Mouse (Mus musculus): Measurements from ENCODE around the gene Chst10. TPM values are rescaled to one million over a fixed set of nuclear protein-coding genes. Genes with fewer than 3 reads are reported as not detected.

The Chst10 gene
- polyA plus RNA-seq (2015; fragmentation: Nextera tagmentation; extraction: Ambion mirVana) = 3.3 and 3.9 TPM in 2 replicates

DNA sequence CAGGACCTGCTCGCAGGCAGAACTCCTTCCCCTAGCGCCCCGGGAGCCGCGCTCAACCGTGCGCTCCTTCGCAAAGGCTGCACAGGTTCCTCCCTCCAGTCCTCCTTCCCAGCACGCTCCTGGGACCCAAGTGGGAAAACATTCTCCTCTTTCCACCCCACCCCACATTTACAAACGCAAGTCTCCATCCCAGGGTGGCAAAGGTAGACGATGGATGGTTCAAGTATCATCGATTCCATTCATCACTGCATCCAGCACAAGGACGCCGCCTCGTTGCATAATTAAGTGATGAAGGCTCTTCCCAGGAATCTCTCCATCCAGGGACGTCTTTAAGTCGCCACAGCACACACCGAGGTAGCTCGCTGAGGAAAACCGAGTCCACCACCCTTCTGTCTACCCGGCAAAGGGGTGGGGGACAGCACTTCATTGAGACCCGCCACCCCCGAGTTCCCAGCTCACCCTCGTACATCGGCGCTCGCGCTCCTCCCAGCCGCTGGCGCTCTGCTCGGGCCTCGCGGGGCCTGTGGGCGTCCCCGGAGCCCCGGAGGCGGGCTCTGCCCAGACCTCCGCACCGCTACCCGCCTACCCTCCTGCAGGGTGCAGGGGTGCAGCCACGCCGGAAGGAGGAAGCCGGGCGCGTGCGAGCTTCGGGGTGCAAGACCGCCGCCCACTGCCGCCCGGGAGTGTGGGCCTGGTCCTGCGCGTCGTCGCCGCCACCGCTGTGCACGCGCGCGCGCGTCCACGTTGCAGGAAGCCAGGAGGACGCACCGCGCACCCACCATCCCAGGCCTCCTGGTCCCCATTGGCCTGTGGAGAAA, at the start of gene Chst10:
Chst10 (minus strand) TSS at position 731 of the 818 bp plus-strand sequence.
- TF ChIP-seq CTCF (IDR thresholded peaks at IDR 0.05; ENCODE audit: low read depth) = no peak
- no peak within 1 kb of the TSS for H3K27ac ChIP-seq
- WGBS = under 1% methylated on average over 64 of the region's 67 CpGs
- H3K4me1 ChIP-seq (replicated peaks; ENCODE audit: insufficient read depth, low read length) = no peaks in the 10 kb centered on the region
- H3K9me3 ChIP-seq (replicated peaks; ENCODE audit: low read length) = no peaks in the 10 kb centered on the region
- DNase-seq (ENCODE audit: low spot score) = peak; percentile 69
- peak within 1 kb of the TSS; percentile 87 for H3K4me2 ChIP-seq (ENCODE audit: low read length)
- no peaks in the 10 kb centered on the region; the same call in 1 of the 2 replicates for H3K27me3 ChIP-seq (ENCODE audit: insufficient read depth, low read length)
- ATAC-seq (replicated peaks; ENCODE audit: low FRiP score, low read depth) = peak; percentile 83
- no peaks in the 10 kb centered on the region for H3K36me3 ChIP-seq (ENCODE audit: insufficient read depth, low read length)
- H3K9ac ChIP-seq (ENCODE audit: low read depth, low read length) = peak within 1 kb of the TSS; percentile 47
- H3K4me3 ChIP-seq (replicated peaks; ENCODE audit: low read depth, low read length) = peak within 1 kb of the TSS; percentile 66

- no peak for ATAC-seq (replicated peaks; ENCODE audit: low FRiP score, low read depth)
- Histone ChIP-seq H3K27me3 (ENCODE audit: insufficient read depth, low read length) (no peaks in the 10 kb centered on the region), H3K27ac (no peak overlapping the region)
Measured at GRCm38 (mm10) chr1:38939608-38940007, 41.6 kb upstream of the Chst10 start.

DNA sequence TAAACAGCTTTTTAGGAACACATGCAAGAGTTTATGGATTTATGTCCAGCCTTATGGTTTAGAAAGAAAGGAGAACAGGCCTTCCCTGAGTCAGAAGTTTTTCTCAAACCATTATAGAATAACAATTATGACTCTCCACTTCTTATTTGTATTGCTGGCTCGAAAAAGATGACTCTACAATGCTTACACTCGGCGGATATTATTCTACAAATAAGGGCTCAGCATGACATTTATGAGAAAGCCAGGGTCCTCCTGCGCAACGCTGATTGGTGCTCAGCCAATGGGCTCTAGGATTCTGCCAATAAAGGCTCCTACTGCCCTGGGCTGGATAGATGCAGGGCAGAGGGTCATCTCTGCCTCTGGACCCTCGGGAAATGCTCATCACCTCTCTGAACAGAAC, 40.9 kb upstream of the Chst10 start, which contains the start of gene Nms:
Nms (plus strand) TSS at position 301 of the 400 bp plus-strand sequence.
- Histone ChIP-seq H3K4me3 (replicated peaks; ENCODE audit: low read depth, low read length) (no peak within 1 kb of the TSS), H3K9me3 (replicated peaks; ENCODE audit: low read length) (no peaks in the 10 kb centered on the region), H3K4me1 (replicated peaks; ENCODE audit: insufficient read depth, low read length) (no peaks in the 10 kb centered on the region), H3K27me3 (ENCODE audit: insufficient read depth, low read length) (no peaks in the 10 kb centered on the region), H3K9ac (ENCODE audit: low read depth, low read length) (no peak within 1 kb of the TSS), H3K4me2 (ENCODE audit: low read length) (no peak within 1 kb of the TSS), H3K27ac (no peak within 1 kb of the TSS), H3K36me3 (ENCODE audit: insufficient read depth, low read length) (no peaks in the 10 kb centered on the region)
- DNase-seq (ENCODE audit: low spot score) = no peak
- ATAC-seq (replicated peaks; ENCODE audit: low FRiP score, low read depth) = no peak
- no peak for TF ChIP-seq CTCF (IDR thresholded peaks at IDR 0.05; ENCODE audit: low read depth)
- 72% methylated on average over 6 of the region's 6 CpGs for WGBS

More at GRCm38 (mm10) chr1:38939608-38940007, 41.6 kb upstream of the Chst10 start:
- TF ChIP-seq CTCF (IDR thresholded peaks at IDR 0.05; ENCODE audit: low read depth) = no peak
- DNase-seq (ENCODE audit: low spot score) = peak; percentile 60
- Histone ChIP-seq H3K9ac (ENCODE audit: low read depth, low read length) (no peak overlapping the region), H3K4me1 (replicated peaks; ENCODE audit: insufficient read depth, low read length) (no peaks in the 10 kb centered on the region), H3K4me3 (replicated peaks; ENCODE audit: low read depth, low read length) (no peak overlapping the region), H3K36me3 (ENCODE audit: insufficient read depth, low read length) (no peaks in the 10 kb centered on the region), H3K9me3 (replicated peaks; ENCODE audit: low read length) (no peaks in the 10 kb centered on the region), H3K4me2 (ENCODE audit: low read length) (no peak overlapping the region)
- 4% methylated on average over 5 of the region's 5 CpGs for WGBS

GRCm38 (mm10) chr1:38936780-38937179, 38.8 kb upstream of the Chst10 start:
- TF ChIP-seq CTCF (IDR thresholded peaks at IDR 0.05; ENCODE audit: low read depth) = peak; percentile 67
- H3K27ac ChIP-seq = no peak overlapping the region
- H3K36me3 ChIP-seq (ENCODE audit: insufficient read depth, low read length) = no peaks in the 10 kb centered on the region
- ATAC-seq (replicated peaks; ENCODE audit: low FRiP score, low read depth) = no peak
- H3K4me1 ChIP-seq (replicated peaks; ENCODE audit: insufficient read depth, low read length) = no peaks in the 10 kb centered on the region
- H3K9ac ChIP-seq (ENCODE audit: low read depth, low read length) = no peak overlapping the region
- H3K4me2 ChIP-seq (ENCODE audit: low read length) = no peak overlapping the region
- DNase-seq (ENCODE audit: low spot score) = peak; percentile 36
- no peak overlapping the region for H3K4me3 ChIP-seq (replicated peaks; ENCODE audit: low read depth, low read length)
- no peaks in the 10 kb centered on the region for H3K9me3 ChIP-seq (replicated peaks; ENCODE audit: low read length)
- WGBS = 20% methylated on average over 6 of the region's 6 CpGs
- no peaks in the 10 kb centered on the region for H3K27me3 ChIP-seq (ENCODE audit: insufficient read depth, low read length)

GRCm38 (mm10) chr1:38934668-38935067, 36.7 kb upstream of the Chst10 start:
- ATAC-seq (replicated peaks; ENCODE audit: low FRiP score, low read depth) = no peak
- DNase-seq (ENCODE audit: low spot score) = peak; percentile 4
- WGBS = 27% methylated on average over 5 of the region's 5 CpGs

GRCm38 (mm10) chr1:38930767-38931166, 32.8 kb upstream of the Chst10 start:
- Histone ChIP-seq H3K27me3 (ENCODE audit: insufficient read depth, low read length) (no peaks in the 10 kb centered on the region), H3K9ac (ENCODE audit: low read depth, low read length) (no peak overlapping the region), H3K4me1 (replicated peaks; ENCODE audit: insufficient read depth, low read length) (no peaks in the 10 kb centered on the region), H3K27ac (no peak overlapping the region), H3K4me3 (replicated peaks; ENCODE audit: low read depth, low read length) (no peak overlapping the region), H3K36me3 (ENCODE audit: insufficient read depth, low read length) (no peaks in the 10 kb centered on the region), H3K9me3 (replicated peaks; ENCODE audit: low read length) (no peaks in the 10 kb centered on the region), H3K4me2 (ENCODE audit: low read length) (no peak overlapping the region)
- DNase-seq (ENCODE audit: low spot score) = no peak
- TF ChIP-seq CTCF (IDR thresholded peaks at IDR 0.05; ENCODE audit: low read depth) = no peak
- WGBS = 62% methylated on average over 8 of the region's 8 CpGs
- ATAC-seq (replicated peaks; ENCODE audit: low FRiP score, low read depth) = no peak

More at GRCm38 (mm10) chr1:38934668-38935067, 36.7 kb upstream of the Chst10 start:
- Histone ChIP-seq H3K27ac (no peak overlapping the region), H3K27me3 (ENCODE audit: insufficient read depth, low read length) (no peaks in the 10 kb centered on the region), H3K4me3 (replicated peaks; ENCODE audit: low read depth, low read length) (no peak overlapping the region), H3K4me2 (ENCODE audit: low read length) (no peak overlapping the region), H3K9me3 (replicated peaks; ENCODE audit: low read length) (no peaks in the 10 kb centered on the region), H3K4me1 (replicated peaks; ENCODE audit: insufficient read depth, low read length) (no peaks in the 10 kb centered on the region), H3K36me3 (ENCODE audit: insufficient read depth, low read length) (no peaks in the 10 kb centered on the region), H3K9ac (ENCODE audit: low read depth, low read length) (no peak overlapping the region)
- peak; percentile 53 for TF ChIP-seq CTCF (IDR thresholded peaks at IDR 0.05; ENCODE audit: low read depth)
